Mouse (Mus musculus) erythroblast, adult 5-6 weeks (primary cell): ENCODE results near the gene Sympk. TPM values are rescaled to one million over a fixed set of nuclear protein-coding genes. Genes with fewer than 3 reads are reported as not detected.
"Not testable (repeated sequence)": the region's sequence is repeated elsewhere in the genome, so short reads cannot be mapped to it uniquely, and the experiment has no call there.

Source experiments
- ATAC-seq: replicated peaks from 2 replicates; pipeline ENCODE4 v1.8.0; 2016; ENCODE audit warnings: moderate number of reproducible peaks, mild to moderate bottlenecking, moderate TSS enrichment, inconsistent platforms; ENCODE audit not compliant: poor library complexity, low FRiP score, severe bottlenecking
- total RNA-seq, 2 experiments: library from RNA; stranded (forward) in 1 of 2; stranded (reverse) in 1 of 2; fragments of 150-400 nt in 1 of 2; fragments of 200-764, 138-1000 nt in 1 of 2; gene quantifications; 2 replicates each; pipeline versions ENCODE4 v1.2.3 to v1.2.4; 2015 to 2017; ENCODE audit warnings: low replicate concordance in 2 of 2

Sympk gene
- total RNA-seq, 2 experiments from 2014 or later, result 7.8 to 15.2 TPM

DNA sequence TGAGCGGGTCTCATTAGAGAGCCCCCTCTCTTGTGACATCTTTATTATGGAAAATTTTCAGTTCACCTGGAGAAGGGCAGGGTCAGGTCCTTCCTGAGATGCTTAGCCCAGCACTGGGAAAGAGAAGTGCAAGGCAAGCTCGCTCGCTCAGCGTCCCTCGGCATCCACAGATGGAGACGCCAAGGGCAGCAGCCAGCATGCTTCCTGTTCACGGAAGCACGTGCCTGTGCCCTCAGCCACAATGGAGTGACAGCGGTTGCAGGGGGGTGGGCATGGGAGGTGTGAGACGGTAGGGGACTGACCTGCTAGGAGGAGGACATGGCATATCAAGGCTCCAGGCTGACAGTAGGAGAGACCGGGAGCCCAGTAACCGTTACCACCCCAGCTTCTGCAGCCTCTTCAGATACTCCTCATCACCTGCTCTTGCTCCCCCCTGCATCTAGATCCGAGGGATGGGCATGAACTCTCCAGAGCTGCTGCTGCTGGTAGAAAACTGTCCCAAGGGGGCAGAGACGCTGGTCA lies 23.9 kb downstream of the Sympk start:
- no peak for ATAC-seq

- no peak for ATAC-seq
These were observed 25.1 kb downstream of the Sympk start for GRCm38 (mm10) chr7:19049252-19049651.

- no peak for ATAC-seq
These were observed 26.0 kb downstream of the Sympk start for GRCm38 (mm10) chr7:19050172-19050571.

- no peak for ATAC-seq
These were observed 27.0 kb downstream of the Sympk start for GRCm38 (mm10) chr7:19051161-19051560.

DNA sequence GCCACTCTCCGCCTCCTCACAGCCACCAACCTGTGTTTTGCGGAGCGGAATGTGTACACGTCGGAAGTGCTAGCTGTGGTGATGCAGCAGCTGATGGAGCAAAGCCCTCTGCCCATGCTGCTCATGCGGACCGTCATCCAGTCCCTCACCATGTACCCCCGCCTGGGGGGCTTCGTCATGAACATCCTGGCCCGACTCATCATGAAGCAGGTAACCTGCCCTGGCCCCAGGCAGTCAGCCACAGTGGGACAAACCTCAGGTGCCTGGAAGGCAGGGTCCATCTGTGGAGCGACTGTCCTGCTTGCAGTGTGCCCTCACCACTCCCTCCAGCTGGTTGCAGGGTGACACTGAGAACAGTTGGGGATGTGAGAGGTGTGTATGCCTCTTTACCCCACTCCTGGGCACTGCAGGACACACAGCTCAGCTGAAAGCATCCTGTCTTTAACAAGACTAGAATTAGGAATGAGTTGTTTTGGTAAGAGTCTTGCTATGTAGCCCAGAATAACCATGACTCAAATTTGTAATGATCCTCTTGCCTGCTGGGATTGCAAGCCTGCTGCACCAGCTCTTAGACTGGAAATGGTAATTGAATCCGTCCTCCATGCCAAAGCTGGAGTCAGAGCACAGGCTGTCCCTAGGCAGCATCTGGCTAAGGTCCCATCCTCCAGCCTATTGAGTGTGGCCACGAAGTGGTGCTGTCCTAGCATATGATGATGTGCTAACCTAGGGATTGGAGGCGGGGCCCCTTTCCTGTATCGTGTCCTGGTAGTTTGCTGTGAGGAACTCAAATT lies 28.4 kb downstream of the Sympk start:
- no peak for ATAC-seq

DNA sequence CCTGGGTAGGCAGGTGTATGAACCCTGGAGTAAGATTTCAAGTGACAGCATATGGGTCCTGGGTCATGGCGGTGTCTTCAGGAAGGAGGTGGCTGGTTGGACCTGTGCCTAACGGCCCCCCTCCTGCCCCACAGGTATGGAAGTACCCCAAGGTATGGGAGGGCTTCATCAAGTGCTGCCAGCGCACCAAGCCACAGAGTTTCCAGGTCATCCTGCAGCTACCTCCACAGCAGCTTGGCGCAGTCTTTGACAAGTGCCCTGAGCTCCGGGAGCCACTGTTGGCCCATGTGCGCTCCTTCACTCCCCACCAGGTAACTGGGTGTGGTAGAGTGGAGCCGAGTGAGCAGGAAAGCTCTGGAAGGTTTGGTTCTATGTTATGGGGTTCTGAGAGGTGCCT lies 29.0 kb downstream of the Sympk start:
- no peak for ATAC-seq

GRCm38 (mm10) chr7:19054047-19054776 lies 30.0 kb downstream of the Sympk start, which contains the start of gene Rsph6a:
TSS of gene Rsph6a (plus strand) at chr7:19054690.
- ATAC-seq, result no peak

GRCm38 (mm10) chr7:19054777-19055076 lies 30.6 kb downstream of the Sympk start:
- no peak for ATAC-seq

DNA sequence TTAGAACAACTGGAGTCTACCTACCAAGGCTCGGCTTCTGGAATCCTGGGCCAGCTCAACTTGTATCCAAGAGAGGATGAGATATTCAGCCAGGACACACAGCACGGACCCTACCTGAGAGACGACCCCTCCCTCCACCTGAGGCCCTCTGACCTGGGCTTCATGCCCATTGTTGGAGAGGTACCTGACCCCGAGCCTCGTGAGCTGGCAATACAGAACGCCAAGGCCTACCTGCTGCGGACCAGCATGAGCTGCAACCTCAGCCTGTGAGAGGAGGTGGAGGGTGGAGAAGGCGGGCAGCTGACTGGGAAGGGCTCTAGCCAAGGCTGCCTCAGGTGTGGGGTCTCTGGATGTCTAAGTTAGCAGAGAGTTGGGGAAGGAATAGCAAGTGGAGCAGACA lies 30.9 kb downstream of the Sympk start:
- ATAC-seq, result no peak

DNA sequence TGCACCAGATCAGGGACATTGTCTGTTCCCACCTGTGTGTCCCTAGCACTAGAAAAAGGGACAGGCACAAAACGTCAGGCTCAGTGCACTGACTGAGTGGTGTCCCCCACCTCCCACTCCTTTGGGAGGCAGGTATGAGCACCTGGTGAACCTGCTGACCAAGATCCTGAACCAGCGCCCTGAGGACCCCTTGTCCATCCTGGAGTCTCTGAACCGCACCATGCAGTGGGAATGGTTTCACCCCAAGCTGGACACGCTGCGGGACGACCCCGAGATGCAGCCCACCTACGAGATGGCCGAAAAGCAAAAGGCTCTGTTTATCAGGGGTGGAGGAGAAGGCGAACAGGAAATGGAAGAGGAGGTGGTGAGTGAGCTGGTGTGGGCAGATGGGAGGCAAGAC lies 33.2 kb downstream of the Sympk start:
- no peak for ATAC-seq

GRCm38 (mm10) chr7:19065896-19066295 lies 41.7 kb downstream of the Sympk start:
- ATAC-seq, result no peak

DNA sequence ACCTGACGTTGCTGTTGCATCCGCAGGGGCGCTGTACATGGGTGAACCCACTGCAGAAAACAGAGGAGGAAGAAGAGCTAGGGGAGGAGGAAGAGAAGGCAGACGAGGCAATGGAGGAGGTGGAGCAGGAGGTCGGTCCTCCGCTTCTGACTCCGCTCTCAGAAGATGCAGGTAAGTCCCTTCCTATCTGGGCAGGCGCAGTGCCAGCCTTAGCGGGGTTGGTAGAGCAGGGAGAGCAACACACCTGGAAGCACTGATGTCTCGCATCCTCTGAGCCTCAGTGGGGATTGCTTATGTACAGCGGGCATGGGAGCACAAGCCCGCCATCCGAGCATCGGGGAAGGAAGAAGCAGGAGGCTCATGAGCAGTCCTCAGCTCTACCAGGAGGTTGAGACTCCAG lies 42.9 kb downstream of the Sympk start:
- no peak for ATAC-seq

DNA sequence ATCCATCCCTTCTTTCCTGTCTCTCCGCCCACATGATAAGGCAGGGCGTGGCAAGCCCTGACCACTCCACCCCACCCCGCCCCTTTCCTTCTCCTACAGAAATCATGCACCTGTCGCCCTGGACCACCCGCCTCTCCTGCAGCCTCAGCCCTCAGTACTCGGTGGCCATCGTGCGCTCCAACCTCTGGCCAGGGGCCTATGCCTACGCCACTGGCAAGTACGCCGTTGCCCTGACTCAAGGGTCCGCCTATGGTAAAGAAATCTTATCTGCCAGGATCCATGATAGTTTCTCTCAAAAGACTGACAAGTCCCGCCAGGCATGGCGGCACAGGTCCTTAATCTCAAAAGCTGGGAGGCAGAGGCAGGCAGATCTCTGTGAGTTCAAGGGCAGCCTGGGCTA lies 43.8 kb downstream of the Sympk start:
- no peak for ATAC-seq

GRCm38 (mm10) chr7:19068707-19069106 lies 44.5 kb downstream of the Sympk start:
- ATAC-seq, result peak; percentile 44; the same call in 1 of the 2 replicates

DNA sequence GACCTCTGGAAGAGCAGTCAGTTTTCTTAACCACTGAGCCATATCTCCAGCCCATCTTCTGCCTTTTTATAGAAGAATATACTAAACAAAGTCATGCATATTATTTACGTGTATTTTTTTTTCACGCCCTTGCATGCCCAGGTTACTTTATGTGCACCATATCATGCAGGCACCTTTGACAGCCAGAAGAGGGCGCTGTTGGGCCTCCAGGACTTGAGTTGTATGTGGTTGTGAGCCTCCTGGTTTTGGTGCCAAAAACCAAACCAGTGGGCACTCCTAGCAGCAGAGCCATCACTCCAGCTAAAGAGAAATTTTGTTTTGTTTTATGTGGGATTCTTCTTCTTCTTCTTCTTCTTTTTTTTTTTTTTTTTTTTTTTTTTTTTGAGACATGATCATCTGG lies 45.3 kb downstream of the Sympk start:
- peak; percentile 57 for ATAC-seq

- not testable (repeated sequence) for ATAC-seq
These were observed 46.8 kb downstream of the Sympk start for GRCm38 (mm10) chr7:19071024-19071423.

DNA sequence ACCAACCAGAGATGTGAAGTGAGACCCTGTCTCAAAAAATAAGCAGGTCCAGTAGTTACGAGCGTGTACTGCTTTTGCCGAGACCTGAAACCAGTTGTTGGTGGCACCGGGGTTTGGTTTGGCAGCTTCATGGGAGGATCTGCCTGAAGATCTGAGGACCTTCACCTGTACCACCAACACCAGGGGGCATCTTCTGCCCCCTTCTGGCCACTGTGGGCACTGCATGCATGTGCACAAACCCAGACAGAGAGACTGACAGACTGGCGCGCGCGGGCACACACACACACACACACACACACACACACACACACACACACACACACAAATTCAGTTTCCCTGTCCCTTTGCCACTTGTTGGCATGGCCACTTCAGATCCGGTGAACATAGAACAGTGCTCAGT lies 49.3 kb downstream of the Sympk start:
- no peak for ATAC-seq

DNA sequence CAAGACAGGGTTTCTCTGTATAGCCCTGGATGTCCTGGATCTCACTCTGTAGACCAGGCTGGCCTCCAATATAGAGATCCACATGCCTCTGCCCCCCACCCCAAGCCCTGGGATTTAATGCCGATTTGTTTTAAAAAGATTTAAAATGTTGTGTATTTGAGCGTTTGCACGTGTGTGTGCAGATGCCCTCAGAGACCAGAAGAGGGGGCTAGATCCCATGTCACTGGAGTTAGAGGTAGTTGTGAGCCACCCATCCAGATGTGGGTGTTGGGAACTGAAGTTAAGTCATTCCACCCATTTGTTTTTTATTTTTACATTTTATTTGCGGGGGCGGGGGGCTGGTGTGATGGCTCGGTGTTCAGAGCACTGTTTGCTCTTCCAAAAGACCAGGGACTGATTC lies 50.3 kb downstream of the Sympk start:
- no peak for ATAC-seq

GRCm38 (mm10) chr7:19075231-19075630 lies 51.1 kb downstream of the Sympk start:
- ATAC-seq, result no peak

DNA sequence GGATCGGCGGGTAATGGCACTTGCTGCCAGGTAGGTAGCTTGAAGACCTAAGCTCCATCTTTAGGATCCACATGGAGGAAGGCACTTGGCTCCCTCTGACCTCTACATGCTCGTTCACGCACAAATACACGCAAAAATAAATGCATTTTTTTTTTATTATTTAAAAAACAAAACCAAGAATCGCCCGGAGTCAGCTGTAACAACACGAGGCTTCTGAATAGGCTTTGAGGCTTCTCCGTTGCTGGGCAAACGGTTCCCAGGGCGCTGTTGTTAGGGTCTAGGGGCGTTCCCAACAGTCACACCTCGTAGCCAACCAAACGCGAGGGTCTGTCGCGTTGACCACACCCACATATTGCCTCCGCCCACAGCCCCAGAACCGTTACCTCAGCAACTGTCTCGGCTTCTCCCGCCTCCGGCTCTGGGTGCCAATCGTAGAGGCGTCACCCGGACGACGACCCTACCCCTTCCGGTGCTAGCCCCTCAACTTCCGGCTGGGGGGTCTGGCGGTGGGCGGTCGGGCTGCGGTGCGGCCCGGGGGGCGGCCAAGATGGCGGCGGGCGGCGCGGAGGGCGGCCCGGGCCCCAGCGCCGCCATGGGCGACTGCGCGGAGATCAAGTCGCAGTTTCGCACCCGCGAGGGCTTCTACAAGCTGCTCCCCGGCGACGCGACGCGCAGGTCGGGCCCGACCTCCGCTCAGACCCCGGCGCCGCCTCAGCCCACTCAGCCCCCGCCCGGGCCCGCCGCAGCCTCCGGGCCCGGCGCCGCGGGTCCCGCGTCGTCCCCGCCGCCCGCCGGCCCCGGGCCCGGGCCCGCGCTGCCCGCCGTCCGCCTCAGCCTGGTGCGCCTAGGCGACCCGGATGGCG lies 51.8 kb downstream of the Sympk start, which contains the start of gene Dmwd:
Dmwd (plus strand) TSS at position 505 of the 863 bp plus-strand sequence.
- peak; percentile 92 for ATAC-seq
